Mouse (Mus musculus): ENCODE measurements around the gene Paf1.

Gene Paf1

GRCm38 (mm10) chr7:28392429-28393271 is at the start of gene Paf1, which contains the start of gene Med29:
TSS of gene Paf1 (plus strand) at chr7:28392951.
TSS of gene Med29 (minus strand) at chr7:28392708.
- DNase-seq, result peak; percentile 87

DNA sequence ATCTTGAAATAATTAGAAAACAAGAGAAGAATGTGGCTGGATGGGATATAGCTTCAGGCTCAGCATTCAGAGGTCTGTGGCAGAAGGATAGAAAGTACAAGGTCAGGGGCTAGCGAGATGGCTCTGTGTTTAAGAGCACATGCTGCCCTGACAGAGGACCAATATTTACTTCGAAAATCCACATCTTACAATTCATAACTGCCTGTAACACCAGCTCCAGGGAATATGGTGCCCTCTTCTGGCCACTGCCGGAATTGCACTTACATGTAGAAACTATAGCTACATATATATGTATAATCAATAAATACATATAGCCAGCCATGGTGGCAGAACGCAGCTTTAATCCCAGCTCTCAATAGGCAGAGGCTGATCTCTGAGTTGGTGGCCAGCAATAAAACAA is 48.1 kb upstream of the Paf1 start:
- peak; percentile 81 for DNase-seq

DNA sequence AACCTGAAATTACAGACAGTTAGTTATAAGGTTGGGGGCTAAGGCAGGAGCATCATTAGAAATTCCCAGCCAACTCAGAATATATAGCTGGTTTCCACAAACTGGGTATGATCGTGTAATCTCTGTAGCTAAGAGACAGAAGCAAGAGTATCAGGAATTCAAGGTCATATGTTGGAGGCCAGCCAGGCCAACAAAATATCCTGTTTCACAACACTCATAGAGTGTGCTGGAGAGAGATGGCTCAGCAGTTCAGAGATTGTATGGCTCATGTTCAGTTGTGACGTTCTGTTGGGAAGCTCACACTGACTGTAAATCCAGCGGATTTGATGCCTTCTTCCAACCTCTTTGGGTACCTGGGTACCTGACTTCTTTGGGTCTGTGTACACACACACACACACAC is 45.0 kb upstream of the Paf1 start:
- no peak for DNase-seq

GRCm38 (mm10) chr7:28348601-28349000 is 44.1 kb upstream of the Paf1 start:
- DNase-seq, result no peak

DNA sequence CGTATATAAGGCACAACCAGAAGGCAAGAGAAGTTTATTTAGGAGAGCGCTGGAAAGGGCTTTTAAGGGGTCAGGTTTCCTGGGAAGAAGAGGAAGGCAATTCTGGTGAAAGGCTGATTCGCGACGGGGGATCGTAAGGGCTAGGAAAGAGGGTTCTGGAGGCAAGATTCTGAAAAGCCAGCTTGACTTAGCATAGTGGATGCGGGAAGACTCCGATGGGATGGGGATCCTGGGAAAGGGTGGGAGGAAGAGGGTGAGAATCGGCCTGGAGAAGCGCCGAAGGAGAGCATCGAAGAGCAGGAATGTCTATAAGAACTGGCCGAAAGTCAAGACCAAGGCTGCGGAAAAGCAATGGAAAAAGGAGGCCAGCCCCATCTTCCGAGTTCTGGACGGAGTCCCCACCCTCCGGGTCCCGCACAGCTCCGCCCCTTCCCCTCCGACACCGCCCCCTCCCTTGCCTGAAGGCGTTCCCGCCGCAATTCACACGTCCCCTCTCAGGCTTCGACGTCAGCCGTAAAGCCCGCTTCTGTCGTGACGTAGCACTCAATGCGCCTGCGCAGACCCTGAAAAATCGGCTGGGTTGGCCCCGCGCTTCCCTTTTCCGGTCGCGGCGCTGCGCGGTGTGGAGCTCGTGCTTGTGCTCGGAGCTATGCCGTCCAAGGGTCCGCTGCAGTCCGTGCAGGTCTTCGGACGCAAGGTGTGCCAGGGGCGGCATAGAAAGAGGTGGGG is 42.4 kb upstream of the Paf1 start, which contains the start of gene Rps16:
TSS of gene Rps16 (plus strand) at position 498 of the 729 bp plus-strand sequence.
- peak; percentile 99 for DNase-seq

DNA sequence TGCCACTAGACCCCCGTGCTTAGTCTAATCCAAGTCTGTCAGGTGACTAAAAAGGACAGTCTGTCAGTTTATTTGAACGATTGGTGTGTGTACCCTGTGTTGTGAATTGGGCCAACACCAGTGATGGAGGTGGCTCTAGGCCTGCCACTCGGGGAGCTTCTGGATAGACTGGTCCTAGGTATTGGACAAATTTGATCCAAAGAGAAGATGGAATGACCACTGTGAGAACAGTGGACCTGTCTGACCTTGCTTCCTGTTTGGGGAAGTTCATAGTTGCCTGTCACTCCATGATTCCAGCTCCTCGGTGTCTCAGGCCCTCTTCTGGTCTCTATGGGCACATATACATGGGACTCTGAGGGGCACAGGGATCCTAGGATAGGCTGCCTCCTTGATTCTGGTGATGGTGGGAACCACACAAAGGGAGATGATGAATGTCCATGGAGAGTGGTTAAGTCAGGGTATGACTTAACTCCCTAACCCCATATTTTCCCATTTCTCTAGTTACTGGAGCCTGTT is 41.0 kb upstream of the Paf1 start:
- DNase-seq, result no peak

DNA sequence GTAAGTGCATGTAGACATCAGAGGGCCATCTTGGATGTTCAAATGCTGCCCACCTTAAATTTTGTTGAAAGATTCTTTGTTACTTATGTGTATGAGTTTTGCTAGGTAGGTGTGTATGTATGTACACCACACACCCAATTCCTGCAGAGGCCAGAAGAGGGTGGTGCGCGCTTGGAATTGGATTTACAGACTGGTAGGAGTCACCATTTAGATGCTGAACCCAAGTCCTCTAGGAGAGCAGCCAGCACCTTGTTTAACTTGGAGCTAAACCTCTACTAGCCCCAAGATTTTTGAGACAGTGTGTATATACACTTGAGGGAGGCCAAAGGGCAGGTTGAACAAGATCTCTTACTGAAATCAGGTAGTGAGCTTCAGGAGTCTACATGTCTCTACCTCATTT is 39.5 kb upstream of the Paf1 start:
- DNase-seq, result no peak

- DNase-seq, result no peak
Measured at GRCm38 (mm10) chr7:28354113-28354581, 38.6 kb upstream of the Paf1 start.

GRCm38 (mm10) chr7:28354596-28354995 is 38.2 kb upstream of the Paf1 start:
- DNase-seq, result no peak

DNA sequence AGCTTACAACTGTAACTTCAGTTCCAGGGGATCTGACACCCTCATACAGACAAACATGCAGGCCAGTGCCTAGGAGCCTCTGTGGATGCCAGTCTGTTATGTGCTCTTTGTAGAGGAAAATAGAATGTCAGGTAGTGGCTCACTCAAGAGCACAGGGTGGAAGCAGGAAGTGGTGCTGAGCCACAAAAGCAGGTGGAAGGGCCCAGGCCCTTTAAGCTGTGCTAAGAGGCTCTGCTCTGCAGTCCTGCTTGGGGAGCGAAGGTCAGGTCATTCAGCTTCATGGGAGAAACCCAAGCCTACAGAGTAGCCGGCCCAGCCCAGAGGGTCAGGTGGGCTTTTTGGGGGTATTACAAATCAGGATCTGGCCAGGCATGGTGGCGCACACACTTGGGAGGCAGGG is 37.5 kb upstream of the Paf1 start:
- no peak for DNase-seq

GRCm38 (mm10) chr7:28356981-28357380 is 35.8 kb upstream of the Paf1 start:
- no peak for DNase-seq

GRCm38 (mm10) chr7:28357984-28358383 is 34.8 kb upstream of the Paf1 start:
- no peak for DNase-seq

- no peak for DNase-seq
Measured at GRCm38 (mm10) chr7:28358431-28358830, 34.3 kb upstream of the Paf1 start.

GRCm38 (mm10) chr7:28359854-28360253 is 32.9 kb upstream of the Paf1 start:
- no peak for DNase-seq

GRCm38 (mm10) chr7:28360291-28360690 is 32.5 kb upstream of the Paf1 start:
- no peak for DNase-seq

DNA sequence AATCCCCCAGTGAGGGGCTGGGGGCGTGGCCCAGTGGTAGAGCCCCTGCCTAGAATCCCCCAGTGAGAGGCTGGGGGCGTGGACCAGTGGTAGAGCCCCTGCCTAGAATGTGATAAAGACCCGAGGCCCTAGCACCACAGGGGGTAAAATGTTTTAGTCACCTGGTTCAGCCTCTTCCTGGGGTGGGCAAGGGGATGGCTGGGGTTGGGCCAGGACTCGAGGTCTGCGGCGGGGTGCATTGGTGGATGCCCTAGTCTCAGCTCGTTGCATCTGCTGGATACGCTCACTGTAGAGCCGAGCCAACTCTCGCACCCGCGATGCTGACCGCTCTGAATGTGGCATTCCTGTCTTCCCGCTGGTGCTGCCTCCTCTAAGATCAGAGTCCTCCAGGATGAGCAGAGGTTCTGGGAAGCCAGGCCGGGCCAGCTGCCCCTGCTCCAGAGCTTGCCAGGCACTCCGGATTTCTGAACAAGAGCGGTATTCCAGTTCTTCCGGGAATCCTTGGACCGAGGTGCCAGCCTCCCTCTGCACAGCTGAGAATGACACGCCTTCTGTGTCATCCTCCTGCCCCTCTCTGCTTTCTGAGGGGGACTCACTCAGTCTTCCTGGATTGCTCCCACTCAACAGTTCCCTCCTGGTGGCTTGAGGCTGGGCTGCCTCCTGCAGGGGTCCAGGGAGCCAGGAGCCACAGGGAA is 31.0 kb upstream of the Paf1 start:
- DNase-seq, result no peak

DNA sequence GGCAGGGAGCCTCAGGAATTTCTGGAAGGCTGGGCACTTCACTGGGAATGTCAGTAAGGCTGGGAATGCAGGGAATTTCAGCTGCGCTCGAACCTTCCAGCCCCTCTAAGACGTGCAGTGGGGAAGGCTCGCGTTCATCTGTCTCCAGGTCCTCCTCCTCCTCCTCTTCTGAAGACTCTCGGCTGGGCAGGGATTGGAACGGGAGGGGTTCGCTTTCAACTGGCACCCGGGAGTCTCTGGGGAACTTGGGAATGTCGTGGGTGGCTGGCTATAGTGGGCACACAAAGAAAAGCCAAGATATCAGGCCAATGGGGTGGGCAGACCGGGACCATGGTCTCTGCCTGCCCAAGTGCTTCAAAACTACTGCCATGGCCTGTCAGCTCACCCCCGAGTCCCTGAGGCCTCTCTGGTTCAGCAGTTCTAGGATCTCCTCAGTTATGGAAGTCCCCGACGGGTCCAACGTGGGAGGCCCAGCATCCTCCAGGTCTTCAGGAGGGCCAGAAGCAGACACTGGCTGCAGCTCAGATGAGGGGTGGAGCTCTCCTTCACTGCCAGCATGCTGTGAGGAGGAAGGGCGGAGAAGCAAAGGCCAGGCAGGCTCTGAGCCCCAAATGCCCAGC is 30.2 kb upstream of the Paf1 start:
- no peak for DNase-seq

GRCm38 (mm10) chr7:28367663-28368275 is 25.0 kb upstream of the Paf1 start:
- DNase-seq, result no peak

DNA sequence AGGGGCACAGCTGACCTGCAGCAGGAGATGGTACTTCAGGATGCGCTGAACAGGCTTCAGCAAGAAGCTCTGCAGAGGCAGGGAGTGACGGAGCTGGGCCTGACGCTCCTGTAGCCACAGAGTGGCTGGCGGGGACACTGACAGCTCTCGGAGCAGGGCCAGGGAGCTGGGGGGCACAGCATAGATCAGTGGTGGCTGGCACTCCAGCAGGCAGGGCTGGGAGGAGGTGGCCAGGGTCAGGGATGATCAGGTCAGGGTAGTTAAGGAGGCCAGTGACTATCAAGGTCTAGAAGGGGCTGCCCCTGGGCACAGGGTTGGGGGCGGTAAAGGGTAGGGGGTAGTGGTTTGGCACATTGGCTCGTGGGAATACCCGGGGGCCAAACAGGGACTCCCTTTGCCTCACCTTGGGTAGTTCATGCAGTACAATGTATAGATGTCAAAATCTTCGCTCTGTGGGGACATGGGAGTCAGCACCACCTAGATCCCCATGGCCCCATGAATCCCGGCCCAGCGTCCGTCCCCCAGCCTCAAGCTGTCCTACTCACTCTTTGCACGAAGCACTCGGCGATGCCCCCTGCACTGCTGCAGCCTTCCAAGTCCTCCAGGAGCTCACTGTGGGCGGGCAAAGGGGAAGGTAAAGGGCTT is 24.4 kb upstream of the Paf1 start:
- no peak for DNase-seq

- DNase-seq, result no peak
Measured at GRCm38 (mm10) chr7:28370051-28370450, 22.7 kb upstream of the Paf1 start.

DNA sequence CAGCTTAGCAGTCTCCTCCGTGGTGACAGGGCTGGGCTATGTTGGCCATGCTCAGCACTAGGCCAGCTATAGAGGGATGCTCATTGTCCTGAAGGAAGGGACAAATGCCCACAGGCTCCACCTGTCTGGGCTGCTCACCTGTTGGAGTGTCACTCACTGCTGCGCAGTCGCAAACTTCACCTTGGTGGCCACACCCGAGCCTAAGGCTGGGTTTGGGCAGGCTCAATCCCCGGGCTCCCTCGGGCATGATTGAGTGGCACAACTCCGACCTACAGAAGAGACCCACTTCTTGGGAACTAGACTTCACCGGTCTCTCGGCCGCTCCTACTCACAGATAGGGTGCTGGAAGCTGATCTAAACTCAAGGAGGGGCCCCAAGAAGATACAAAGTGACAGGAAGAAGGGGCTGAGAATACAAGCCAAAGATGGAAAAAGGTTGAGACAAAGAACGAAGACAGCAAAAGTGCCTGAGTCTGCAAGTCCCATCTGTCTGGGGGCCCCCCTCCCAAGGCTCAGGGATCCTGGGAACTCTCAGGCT is 21.7 kb upstream of the Paf1 start:
- DNase-seq, result no peak
